8 mouse cellular contexts compared by ENCODE assay signal in genomic region chr10:111505406-111505805, GRCm38 (mm10). TPM values are rescaled to one million over a fixed set of nuclear protein-coding genes. Genes with fewer than 3 reads are reported as not detected.
DNase-seq lines count a peak whose midpoint lies in the region; ATAC-seq and TF ChIP-seq lines count a peak whose summit lies in the region.

No protein-coding gene starts in this region.

- 53% methylated on average over 7 of the region's 7 CpGs for WGBS in lung, embryonic 14.5 days
- 49% methylated on average over 7 of the region's 7 CpGs for WGBS in intestine, embryonic 15.5 days
- WGBS in neural tube, embryonic 15.5 days: 52% methylated on average over 7 of the region's 7 CpGs

- H3K27ac ChIP-seq in lung, embryonic 14.5 days (ENCODE audit: low read depth): no peak overlapping the region; the same call in 1 of the 2 replicates
- no peak overlapping the region for H3K27ac ChIP-seq in intestine, embryonic 15.5 days
- H3K27ac ChIP-seq in neural tube, embryonic 15.5 days (replicated peaks): peak overlapping the region; percentile 79; the same call in 1 of the 2 replicates

- H3K4me2 ChIP-seq in lung, embryonic 14.5 days: peak overlapping the region; percentile 83
- H3K4me2 ChIP-seq in intestine, embryonic 15.5 days (replicated peaks): peak overlapping the region; percentile 91
- peak overlapping the region; percentile 93 for H3K4me2 ChIP-seq in neural tube, embryonic 15.5 days

- ATAC-seq in lung, embryonic 14.5 days (ENCODE audit: insufficient read depth): no peak
- ATAC-seq in intestine, embryonic 15.5 days: no peak
- ATAC-seq in neural tube, embryonic 15.5 days (ENCODE audit: low FRiP score): no peak

- peaks cover 17% of the 10 kb centered on the region; the same call in 1 of the 2 replicates for H3K36me3 ChIP-seq in lung, embryonic 14.5 days (ENCODE audit: insufficient read depth)
- no peaks in the 10 kb centered on the region for H3K36me3 ChIP-seq in intestine, embryonic 15.5 days
- no peaks in the 10 kb centered on the region for H3K36me3 ChIP-seq in neural tube, embryonic 15.5 days

- no peak for TF ChIP-seq CTCF in lung, embryonic 14.5 days (IDR thresholded peaks at IDR 0.05; ENCODE audit: low read depth)

- no peaks in the 10 kb centered on the region for H3K27me3 ChIP-seq in lung, embryonic 14.5 days (ENCODE audit: insufficient read depth, low read length)
- H3K27me3 ChIP-seq in intestine, embryonic 15.5 days (replicated peaks): no peaks in the 10 kb centered on the region
- H3K27me3 ChIP-seq in neural tube, embryonic 15.5 days (replicated peaks): no peaks in the 10 kb centered on the region

- H3K9me3 ChIP-seq in lung, embryonic 14.5 days (ENCODE audit: low read depth, low read length): no peaks in the 10 kb centered on the region
- H3K9me3 ChIP-seq in intestine, embryonic 15.5 days: no peaks in the 10 kb centered on the region
- H3K9me3 ChIP-seq in neural tube, embryonic 15.5 days (replicated peaks): no peaks in the 10 kb centered on the region

- peak; percentile 41 for DNase-seq in adrenal gland, postnatal 10 days
- no peak for DNase-seq in adrenal gland, adult 8-10 months
- DNase-seq in lung, embryonic 14.5 days: peak; percentile 40
- DNase-seq in lung, postnatal 4 days: no peak
- no peak for DNase-seq in ovary, postnatal 14 days (ENCODE audit: low spot score)
- DNase-seq in layer of hippocampus, postnatal 25 days (ENCODE audit: extremely low spot score in 1 of 2, low spot score in 1 of 2): no peak

- H3K9ac ChIP-seq in lung, embryonic 14.5 days: no peak overlapping the region; the same call in 1 of the 2 replicates
- H3K9ac ChIP-seq in intestine, embryonic 15.5 days: no peak overlapping the region
- no peak overlapping the region for H3K9ac ChIP-seq in neural tube, embryonic 15.5 days (replicated peaks)

- H3K4me3 ChIP-seq in lung, embryonic 14.5 days (ENCODE audit: low read depth, low read length): peak overlapping the region; percentile 91; the same call in 1 of the 2 replicates
- 0 out of 2 replicates have a peak overlapping the region, but pooled peaks have one; percentile 93 for H3K4me3 ChIP-seq in intestine, embryonic 15.5 days (replicated peaks)
- H3K4me3 ChIP-seq in neural tube, embryonic 15.5 days (replicated peaks): peak overlapping the region; percentile 83

- H3K4me1 ChIP-seq in lung, embryonic 14.5 days (ENCODE audit: insufficient read depth): peaks cover 13% of the 10 kb centered on the region; the same call in 1 of the 2 replicates
- peaks cover 16% of the 10 kb centered on the region for H3K4me1 ChIP-seq in intestine, embryonic 15.5 days (replicated peaks)
- peaks cover 43% of the 10 kb centered on the region for H3K4me1 ChIP-seq in neural tube, embryonic 15.5 days

RNA-seq across cellular contexts. Expression of gene Phlda1, which starts 0.7 kb away (rescaled TPM):
- total RNA-seq in adrenal gland, postnatal 10 days (2021): 10 to 100 TPM; 36.3 to 40.2 TPM
- 100 to 1,000 TPM in 1 of 4 experiments, 10 to 100 TPM in 3; 57.2 to 195 (median 76.9) TPM for total RNA-seq in adrenal gland, adult 8-10 months (2022)
- 134 and 137 TPM in 2 replicates for polyA plus RNA-seq in lung, embryonic 14.5 days (2014; fragmentation: Nextera tagmentation; extraction: Ambion mirVana)
- polyA plus RNA-seq in intestine, embryonic 15.5 days (2015; fragmentation: Nextera tagmentation; extraction: Ambion mirVana): 38.6 and 43.2 TPM in 2 replicates
- 67.4 and 69.7 TPM in 2 replicates for polyA plus RNA-seq in neural tube, embryonic 15.5 days (2015; fragmentation: Nextera tagmentation; extraction: Ambion mirVana)
- 10 to 100 TPM; 19.6 to 22.3 TPM for total RNA-seq in layer of hippocampus, postnatal 25 days (2021)

RNA-seq across cellular contexts. Expression of gene Nap1l1, which starts 32.4 kb away (rescaled TPM):
- 100 to 1,000 TPM; 130 to 141 TPM for total RNA-seq in adrenal gland, postnatal 10 days (2021)
- 100 to 1,000 TPM; 120 to 143 (median 133) TPM for total RNA-seq in adrenal gland, adult 8-10 months (2022)
- polyA plus RNA-seq in lung, embryonic 14.5 days (2014; fragmentation: Nextera tagmentation; extraction: Ambion mirVana): 301 and 316 TPM in 2 replicates
- polyA plus RNA-seq in intestine, embryonic 15.5 days (2015; fragmentation: Nextera tagmentation; extraction: Ambion mirVana): 168 and 196 TPM in 2 replicates
- polyA plus RNA-seq in neural tube, embryonic 15.5 days (2015; fragmentation: Nextera tagmentation; extraction: Ambion mirVana): 162 and 180 TPM in 2 replicates
- total RNA-seq in layer of hippocampus, postnatal 25 days (2021): 100 to 1,000 TPM; 146 to 162 TPM

Comparison
In these comparisons a context has a peak if more than half of its experiments do, and no peak if none do; other contexts are left out.
1. DNase-seq: peak in adrenal gland, postnatal 10 days (single experiment) and lung, embryonic 14.5 days (single experiment); none in adrenal gland, adult 8-10 months (single experiment), lung, postnatal 4 days (0 of 2), ovary, postnatal 14 days (single experiment) and layer of hippocampus, postnatal 25 days (0 of 2).
2. Peak in every context shown above with its lines, with median percentiles within 50 percentile points of each other: H3K4me2 ChIP-seq and H3K4me3 ChIP-seq.